Mouse (Mus musculus): Measurements from ENCODE around the gene Tmem132b.

GRCm38 (mm10) chr5:125493093-125493423 is 38.5 kb upstream of the Tmem132b start:
- TF ChIP-seq CTCF (IDR thresholded peaks at IDR 0.05; ENCODE audit: low read depth) (no peak), EP300 (IDR thresholded peaks at IDR 0.05; ENCODE audit: low read depth) (no peak)

All from liver, postnatal 0 days (tissue).